Mouse (Mus musculus) embryo, embryonic 11.5 days (tissue): ENCODE results near the gene Dab1.

Experiments
- DNase-seq: peaks from one replicate; pipeline ENCODE4 v3.0.0-alpha.2; 2012; ENCODE audit warnings: low read depth, low spot score

Dab1 gene

DNA sequence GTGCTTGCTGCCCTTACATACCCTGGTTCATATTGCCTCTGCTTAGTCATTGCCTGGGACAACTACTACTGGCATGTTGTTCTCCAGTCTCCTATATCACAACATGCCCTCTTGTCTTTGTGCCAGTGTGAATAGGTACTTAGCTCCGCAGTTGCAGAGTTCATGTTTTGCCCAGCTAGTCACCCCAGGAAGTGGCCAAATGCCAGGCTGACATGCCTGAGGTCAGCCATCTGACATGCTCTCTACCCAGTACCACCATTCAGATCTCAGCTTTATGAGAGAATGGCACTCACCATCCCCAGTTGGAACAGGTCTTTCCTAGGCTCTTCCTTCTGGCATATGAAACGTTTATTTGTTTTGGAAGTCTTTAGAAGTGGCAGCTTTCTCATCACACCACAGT lies 355.4 kb downstream of the Dab1 start:
- no peak for DNase-seq

DNA sequence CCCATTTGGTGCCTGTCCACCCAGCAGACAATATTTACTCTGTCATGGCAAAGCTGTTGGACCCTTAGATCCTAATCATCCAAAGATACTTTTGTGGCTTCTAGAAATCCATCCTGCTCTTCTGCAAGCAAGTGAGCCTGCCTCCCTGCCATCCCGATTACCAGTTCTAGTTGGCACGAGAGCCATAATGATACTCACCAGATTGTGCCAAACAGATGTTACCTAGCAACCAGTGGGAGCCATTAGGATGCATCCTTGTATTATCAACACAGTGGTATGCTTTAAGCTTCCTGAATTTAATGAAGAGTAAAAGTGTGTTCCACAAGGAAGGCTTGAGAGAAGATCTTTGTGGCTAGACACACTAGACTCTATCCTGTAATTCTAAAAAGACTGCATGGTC lies 355.8 kb downstream of the Dab1 start:
- no peak for DNase-seq

DNA sequence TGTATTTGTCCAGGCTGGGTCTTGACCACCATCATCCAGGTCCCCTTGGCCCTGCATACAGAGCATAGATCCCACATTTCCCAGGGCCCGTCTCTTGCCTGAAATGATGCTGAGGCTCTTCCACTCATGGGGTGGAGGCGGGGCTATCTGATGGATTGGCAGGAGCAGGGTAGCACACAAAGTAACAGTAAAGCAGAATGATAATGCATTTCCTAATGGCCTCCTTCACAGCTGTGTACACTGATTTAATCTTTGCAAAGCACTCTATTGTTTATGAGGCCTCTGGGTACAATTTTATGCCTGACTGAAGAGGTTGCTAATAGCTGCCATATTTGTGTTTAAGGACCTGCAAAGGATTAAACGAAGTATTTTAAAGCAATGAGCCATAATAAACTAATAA lies 374.7 kb downstream of the Dab1 start:
- DNase-seq, result no peak

DNA sequence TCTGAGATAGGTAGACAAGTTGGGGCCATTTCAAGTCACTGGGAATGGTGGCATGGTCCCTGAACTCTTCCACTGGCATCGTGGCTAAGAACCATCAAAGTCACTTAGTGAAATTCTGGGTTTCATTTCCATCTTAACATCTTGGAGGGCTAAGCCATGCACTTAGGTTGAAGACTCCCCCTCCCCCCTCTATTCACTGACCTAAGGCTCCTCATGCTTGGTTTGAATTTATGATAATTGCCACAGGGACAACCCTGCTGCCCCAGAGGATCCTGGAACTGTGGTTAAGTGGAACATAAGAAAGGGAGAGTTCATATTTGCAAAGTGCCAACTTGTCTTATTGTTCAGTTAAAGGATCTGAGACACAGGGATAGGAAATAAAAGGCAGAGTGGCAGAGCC lies 375.2 kb downstream of the Dab1 start:
- DNase-seq, result no peak

DNA sequence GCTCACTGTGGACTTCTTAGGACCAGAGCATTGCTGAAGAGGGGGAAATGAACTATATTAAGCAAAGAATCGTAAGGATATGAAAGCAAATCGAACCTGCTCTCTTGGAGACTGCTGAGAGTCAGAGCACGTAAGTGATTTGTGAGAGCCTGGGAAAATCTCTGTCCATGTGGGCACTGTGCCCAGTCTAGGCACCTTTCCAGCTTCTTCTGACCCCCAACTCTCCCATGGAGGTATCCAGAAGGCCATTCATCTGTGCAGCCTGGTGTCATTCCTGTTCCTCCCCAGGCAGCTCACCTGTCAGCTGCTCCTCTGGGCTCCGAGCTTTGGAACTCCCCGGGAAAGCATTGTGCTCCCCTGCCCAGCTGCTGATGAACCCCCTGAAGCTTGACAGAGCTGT lies 389.2 kb downstream of the Dab1 start:
- no peak for DNase-seq

DNA sequence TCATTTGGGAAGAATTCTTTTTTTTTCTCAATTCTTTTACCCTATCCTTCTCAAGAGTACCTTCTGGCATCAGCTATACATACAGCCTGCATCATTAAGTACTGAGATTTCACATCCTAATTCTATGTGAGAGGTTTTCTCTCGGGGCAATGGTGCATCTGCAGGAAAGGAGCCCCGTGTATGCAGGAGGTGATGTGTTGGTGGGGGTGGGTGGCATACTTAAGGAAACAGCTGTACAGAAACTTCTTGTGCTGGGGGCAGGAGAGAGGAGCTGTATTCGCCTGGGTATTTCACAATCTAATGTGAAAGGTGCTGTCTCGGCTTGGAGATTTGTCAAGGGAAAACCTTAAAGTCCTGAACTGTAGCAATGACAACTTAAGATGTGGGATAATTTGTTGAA lies 392.5 kb downstream of the Dab1 start:
- no peak for DNase-seq

DNA sequence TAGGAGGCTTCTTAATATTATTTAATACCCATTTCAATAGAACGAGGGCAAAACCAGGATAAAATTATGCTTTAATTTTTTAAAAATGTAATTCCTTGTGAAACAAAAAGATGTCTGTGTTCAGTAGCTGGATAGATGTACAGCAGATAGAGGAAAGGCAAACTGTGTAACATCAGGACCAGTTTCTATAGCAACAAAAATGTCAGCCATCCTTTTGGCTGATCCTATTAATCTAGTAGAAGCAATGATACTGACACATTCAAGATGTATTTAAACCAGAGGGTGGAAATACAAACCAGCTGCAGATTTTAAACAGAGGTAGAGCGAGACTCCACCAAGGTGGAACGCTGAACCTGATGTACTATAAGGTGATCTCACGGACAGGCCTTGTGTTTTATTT lies 393.0 kb downstream of the Dab1 start:
- DNase-seq, result no peak

DNA sequence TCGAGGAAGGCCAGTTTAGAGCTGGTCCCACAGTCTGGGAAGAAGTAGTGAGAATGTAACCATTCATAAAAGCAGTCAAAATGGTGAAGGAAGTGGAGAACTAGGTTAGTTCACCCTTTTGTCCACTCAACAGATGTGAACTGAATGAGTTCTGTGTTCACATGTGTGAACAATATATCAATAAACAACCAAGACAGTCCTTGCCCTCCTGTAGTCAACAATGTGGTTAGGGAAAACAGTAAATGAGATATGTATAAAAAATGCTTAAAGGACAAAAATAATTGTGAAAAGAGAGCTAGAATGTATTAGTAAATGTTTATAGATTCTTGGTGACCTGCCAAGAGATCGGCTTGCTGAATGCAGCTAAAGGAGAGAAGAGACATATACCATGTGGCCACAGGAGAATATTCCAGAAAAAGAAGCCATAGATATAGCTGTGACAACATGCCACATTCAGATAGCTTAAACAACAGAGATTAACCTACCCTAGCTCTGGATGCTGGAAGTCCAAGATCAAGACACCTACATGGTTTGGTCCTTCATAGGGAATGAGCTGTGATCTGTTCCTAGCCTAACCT lies 406.0 kb downstream of the Dab1 start:
- no peak for DNase-seq

DNA sequence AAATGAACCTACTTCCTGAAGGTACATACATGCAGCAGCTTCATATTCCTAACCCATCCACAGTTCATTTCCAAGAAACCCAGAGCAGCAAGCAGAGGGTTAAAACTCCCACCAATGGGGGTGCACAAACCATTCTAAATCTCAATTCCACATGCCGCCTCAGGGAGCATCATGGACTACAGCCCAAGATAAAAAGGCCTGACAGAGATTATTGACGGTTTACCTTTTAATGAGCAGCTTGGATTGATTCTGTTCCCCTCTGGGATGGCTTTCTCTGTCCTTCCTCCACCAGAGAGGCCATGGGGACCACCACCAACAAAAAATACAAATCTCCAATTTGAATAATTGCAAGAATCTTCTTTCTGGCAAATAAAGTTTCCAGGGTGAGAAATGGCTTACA lies 407.7 kb downstream of the Dab1 start:
- DNase-seq, result no peak

DNA sequence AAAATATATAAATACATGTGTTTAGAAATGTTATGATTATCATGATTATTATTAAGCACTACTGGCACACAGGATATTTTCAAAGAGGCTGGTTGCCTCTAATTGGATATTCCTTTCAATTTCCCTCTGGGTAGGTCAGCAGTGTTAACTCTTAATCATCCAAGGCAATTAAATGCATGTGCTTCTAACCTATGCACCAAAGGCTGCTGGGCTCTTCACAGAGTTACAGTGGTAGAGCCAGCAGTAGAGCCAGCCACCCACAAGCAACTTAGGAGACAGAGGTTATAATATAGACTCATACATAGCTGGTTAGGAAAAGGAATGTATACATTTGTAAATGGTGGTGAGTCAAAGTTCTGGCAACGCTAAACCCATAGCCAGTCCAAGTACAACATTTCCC lies 408.1 kb downstream of the Dab1 start:
- DNase-seq, result no peak

DNA sequence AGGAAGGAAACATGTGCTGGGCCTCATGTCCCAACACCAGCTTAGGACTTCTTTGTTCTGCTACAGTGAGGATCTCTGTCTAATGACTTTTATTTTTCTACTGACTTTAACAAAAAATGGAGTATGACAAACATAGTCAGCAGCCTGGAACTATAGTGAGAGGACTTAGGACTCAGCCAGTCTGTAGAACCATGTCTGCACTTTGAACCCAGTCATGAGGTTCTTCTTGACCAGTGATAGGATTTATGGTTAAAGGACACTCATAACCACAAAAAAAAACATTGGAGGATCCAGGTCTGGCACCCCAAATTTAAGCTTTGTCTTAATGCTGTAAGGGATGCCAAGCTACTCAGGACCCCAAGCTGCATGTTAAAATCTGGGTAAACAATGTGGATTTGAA lies 416.9 kb downstream of the Dab1 start:
- DNase-seq, result no peak

DNA sequence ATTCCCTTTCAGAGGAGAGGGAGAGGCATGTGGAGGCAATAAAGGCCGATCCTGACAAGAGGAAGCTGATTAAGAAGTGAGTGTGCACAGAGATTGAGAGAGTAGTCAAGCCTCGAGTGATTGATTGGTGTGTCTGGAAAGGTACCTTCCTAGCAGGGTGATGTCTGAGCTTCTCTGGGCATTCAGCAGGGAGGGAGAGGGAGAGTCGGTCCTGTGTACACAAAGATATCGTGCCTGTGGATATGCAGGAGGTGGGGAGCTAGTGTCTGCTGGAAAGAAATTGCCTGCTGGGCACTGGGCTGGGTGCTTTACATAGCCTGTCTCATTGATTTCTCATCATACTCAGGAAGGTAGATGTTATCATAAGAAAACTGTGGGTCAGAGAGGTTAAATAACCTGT lies 420.4 kb downstream of the Dab1 start:
- DNase-seq, result no peak

DNA sequence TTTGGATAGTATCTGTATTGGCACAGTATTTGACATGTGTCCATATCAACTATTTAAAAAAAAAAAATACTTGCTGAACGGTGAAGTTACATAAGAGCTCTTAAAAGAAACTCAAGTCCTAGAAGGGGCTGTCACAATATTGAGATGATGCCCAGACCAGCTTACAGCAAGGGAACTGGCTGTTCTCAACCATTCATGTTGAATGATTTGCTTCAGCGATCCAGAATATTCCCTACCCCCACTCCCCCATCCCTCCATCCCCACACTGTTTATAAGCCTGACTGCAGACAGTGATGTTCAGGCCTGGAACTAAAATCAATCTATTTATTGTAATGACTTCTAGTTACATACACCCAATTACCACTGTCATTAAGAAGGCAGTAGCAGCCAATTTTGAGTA lies 424.3 kb downstream of the Dab1 start:
- no peak for DNase-seq

DNA sequence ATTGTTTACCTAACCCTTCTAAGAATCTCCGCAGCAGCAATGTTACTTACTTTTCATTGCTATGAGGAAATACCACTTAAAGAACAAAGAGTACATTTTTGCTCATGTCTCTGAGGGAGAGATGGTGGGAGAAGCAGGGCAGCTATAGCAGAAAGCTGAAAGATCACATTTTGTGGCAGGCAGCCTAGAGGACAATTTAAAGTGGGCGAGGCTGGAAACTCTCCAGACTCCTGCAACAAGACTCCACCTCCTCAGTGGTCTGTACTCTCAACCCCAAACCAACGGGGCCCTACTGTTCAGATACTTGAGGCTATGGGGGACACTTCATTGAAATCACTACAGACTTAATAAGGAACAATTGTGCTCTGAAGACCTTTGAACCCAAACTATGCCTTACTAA lies 425.5 kb downstream of the Dab1 start:
- DNase-seq, result no peak

DNA sequence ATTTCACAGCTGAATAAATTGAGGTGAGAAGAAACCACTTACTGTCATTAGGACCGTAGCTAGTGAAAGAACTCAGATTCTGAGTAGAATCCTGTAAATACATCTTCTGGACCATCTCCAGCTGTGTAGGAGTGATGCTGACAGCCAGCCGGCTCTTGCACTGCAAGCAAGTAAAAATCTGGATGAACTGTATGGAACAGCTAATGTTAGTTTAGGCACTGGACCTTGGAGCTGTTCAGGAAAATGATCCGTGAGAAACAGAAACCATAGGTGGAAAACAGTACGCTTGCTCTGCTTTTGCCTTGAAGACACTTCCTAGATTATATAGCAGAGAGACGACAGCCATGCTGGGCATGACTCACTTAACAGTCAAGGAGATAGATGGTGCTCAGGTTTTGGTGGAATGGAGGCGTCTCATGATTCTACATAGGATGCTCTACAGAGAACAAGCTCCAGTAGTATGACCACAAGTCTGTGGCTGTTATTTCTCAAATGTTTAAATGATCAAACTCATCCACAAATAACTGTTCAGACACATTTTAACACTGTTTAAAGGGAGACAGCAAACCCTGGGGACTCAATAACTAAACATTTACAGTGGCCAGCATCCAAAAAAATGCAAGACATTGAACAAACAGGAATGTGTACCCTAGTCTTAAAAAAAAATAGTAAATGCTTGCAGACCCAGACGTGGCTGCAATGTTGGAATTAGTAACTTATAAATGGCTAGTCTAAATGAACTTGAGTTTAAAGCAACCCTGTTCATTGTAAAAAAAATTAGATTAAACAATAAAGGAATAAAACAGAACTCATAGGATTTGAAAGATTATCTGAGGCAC lies 429.0 kb downstream of the Dab1 start:
- DNase-seq, result no peak

DNA sequence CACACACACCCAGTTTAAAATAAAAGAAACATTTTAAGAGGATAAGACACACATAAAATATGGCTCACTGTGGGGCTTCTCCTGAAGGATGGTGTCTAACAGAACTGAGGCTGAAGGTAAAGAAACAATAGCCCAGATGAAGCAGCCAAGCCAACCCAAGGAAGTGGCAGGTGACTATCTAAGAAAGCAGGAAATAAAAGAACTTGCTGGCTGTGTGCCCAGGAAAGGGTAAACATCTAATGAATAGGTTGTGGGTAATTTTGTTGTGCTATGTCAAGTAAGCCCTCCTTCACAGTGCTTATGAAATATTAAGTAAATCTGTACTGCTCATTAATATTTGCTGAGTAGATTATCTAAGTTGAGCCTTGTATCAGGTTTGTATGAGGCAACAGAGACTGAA lies 438.0 kb downstream of the Dab1 start:
- DNase-seq, result no peak

DNA sequence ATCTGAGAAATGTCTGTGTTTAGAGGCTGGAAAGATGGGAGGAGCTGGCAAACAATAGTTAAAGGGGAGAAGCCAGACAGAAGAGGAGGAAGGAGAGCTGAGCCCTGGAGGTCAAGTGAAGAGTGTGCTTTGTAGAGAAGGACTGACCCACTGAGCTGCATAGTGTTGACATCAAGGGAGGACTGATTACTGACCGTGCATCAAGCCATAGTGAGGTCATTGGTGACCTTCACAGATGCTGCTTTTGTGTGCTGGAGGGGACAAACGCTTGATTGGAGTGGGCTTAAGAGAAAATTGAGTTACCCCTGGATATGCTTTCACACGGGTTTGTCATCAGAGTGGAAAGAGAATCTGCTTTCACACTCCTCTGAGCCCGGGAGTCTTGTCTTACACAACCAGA lies 440.4 kb downstream of the Dab1 start:
- no peak for DNase-seq

DNA sequence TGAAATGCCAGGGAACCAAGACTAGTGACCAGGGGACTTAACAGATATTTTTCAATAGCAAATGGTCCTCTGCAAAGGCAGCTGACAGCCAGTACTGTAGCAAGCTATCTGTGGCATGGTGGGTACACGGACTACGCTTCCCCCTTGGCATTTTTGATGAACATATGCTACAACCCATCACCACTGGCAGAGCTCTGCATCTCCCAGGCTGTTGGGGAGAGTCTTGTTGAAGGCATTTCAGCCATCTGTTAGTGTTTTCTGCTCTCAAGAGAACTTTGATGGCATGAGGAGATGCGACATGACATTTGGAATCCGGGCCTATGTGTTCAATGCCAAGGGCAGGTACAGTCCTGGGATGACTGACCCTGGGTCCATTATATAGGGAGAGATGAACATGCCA lies 443.2 kb downstream of the Dab1 start:
- no peak for DNase-seq

DNA sequence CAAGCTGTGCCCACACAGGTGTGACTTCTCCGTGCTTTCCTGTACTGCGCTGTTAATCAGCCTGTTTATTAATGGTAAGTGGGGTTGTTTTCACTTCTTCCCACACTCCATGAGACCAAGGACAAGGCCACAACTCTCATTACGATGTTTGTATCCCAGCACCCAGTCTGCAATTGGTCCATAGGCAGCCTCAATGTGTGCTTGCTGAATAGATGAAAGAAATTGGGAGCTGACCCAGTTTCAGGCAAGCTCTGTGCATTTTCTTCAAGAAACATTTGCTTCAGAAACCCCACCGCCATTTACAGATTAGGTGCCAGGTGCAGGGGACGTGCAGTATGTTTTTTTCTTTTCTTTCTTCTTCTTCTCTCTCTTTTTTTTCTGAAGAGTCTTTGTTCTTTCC lies 447.7 kb downstream of the Dab1 start:
- no peak for DNase-seq

DNA sequence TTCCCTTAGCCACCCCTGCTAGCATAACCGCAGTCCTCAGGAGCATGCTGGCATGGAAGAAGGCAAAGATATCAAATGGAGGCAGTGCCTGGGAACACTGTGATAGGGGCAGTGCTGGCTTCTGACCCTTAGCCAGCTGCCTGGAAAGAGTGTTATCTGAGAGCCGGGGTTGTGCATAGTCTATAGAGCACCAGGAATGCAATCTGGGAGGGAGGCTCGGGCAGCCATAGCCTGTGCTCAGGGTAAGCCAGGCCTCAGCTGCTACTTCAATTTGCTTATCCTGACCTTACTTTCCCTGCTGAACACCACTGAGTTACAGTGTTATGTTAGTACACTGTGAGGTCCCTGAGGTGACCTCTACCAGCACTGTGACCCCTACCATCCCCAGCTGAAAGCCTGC lies 448.6 kb downstream of the Dab1 start:
- no peak for DNase-seq

DNA sequence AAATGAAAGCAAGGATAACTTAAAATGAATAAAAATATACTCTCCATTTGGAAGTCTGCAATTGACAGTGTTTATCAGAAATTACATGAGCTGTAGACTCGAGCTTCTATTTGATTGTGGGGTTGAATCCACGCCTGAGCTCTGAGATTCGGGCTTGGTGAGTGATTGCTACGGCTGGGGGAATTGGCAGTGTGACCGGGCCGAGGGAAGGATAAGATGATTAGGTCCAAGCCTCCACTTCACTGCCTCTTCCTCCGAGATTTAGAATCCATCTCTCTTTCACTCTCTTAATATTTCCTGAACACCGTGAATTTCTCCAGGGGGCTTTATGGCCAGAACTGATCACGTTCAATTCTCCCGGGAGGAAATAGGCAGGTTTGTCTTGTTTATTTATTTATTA lies 452.1 kb downstream of the Dab1 start:
- no peak for DNase-seq

DNA sequence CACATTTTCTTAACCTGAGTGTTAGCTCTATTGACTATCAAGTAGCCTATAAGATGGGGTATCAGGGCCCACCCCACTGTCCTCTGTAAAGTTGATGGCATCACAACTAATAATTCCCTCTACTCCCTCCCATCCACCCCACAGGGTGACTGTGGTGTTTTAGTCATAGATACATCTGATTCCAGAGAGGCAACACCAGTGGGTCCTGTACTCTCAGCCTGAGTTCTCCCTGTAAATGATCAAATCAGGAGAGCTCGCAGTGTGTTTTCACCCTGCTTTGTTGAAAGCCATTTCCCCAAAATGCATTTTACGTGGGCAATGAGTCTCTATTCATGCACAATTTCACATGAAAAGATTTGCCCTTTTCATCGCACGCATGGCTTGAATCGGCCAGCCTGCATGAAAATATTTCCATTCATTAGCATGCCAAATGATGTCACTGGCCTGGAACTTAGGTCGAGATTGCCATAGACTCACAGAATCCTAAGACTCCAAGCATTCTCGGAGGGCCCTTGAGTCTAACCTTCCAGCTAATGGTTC lies 454.8 kb downstream of the Dab1 start:
- no peak for DNase-seq

DNA sequence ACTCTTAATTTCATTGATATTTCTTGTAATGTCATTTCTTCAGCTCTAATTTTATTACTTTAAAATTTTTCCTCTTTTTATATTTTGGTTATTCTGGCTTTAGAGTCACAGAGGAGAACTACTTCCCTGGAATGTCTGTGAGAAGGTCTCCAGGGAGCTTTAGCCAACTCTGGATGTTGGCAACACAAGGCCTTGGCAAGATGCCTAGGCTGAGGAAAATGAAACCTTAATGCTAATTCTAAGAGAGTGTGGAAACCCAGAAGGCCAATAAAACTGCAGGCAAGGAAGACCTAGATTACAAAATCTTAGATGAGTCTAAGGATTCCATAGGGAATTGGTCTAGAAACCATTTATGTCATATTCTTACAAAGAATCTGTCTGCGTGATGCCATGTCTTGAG lies 458.6 kb downstream of the Dab1 start:
- DNase-seq, result no peak
